Mouse (Mus musculus): ENCODE measurements around the gene Aox3. TPM values are rescaled to one million over a fixed set of nuclear protein-coding genes. Genes with fewer than 3 reads are reported as not detected.

Gene Aox3
- polyA plus RNA-seq, 1 experiment from 2014 or later, result 1.1 TPM

- Histone ChIP-seq H3K4me3 (ENCODE audit: low read depth, low read length) (no peak overlapping the region), H3K9ac (ENCODE audit: low read length) (no peak overlapping the region), H3K9me3 (ENCODE audit: control insufficient read depth, low read length) (no peaks in the 10 kb centered on the region), H3K36me3 (ENCODE audit: control insufficient read depth, insufficient read depth, low read length) (no peaks in the 10 kb centered on the region), H3K27ac (replicated peaks; ENCODE audit: low read depth, low read length) (no peak overlapping the region), H3K4me1 (ENCODE audit: control insufficient read depth, insufficient read depth, low read length) (no peaks in the 10 kb centered on the region), H3K4me2 (ENCODE audit: low read depth, severe bottlenecking) (no peak overlapping the region), H3K27me3 (ENCODE audit: control insufficient read depth, insufficient read depth, low read length) (no peaks in the 10 kb centered on the region)
- DNase-seq (ENCODE audit: low spot score) (no peak), ATAC-seq (ENCODE audit: insufficient number of reproducible peaks, low FRiP score, low TSS enrichment, low read depth) (no peak)
- WGBS, result 83% methylated on average over 5 of the region's 5 CpGs
Measured at GRCm38 (mm10) chr1:58221879-58222278, 108.9 kb downstream of the Aox3 start.

- H3K9ac ChIP-seq (ENCODE audit: low read length), result no peak overlapping the region
- ATAC-seq (ENCODE audit: insufficient number of reproducible peaks, low FRiP score, low TSS enrichment, low read depth), result no peak
- H3K9me3 ChIP-seq (ENCODE audit: control insufficient read depth, low read length), result no peaks in the 10 kb centered on the region
- no peak overlapping the region for H3K4me2 ChIP-seq (ENCODE audit: low read depth, severe bottlenecking)
- H3K36me3 ChIP-seq (ENCODE audit: control insufficient read depth, insufficient read depth, low read length), result no peaks in the 10 kb centered on the region
- no peak overlapping the region for H3K4me3 ChIP-seq (ENCODE audit: low read depth, low read length)
- no peak for DNase-seq (ENCODE audit: low spot score)
- H3K27me3 ChIP-seq (ENCODE audit: control insufficient read depth, insufficient read depth, low read length), result no peaks in the 10 kb centered on the region
- H3K4me1 ChIP-seq (ENCODE audit: control insufficient read depth, insufficient read depth, low read length), result no peaks in the 10 kb centered on the region
- H3K27ac ChIP-seq (replicated peaks; ENCODE audit: low read depth, low read length), result no peak overlapping the region
- WGBS, result 67% methylated on average over 6 of the region's 6 CpGs
Measured at GRCm38 (mm10) chr1:58228086-58228485, 115.2 kb downstream of the Aox3 start.

GRCm38 (mm10) chr1:58228916-58229315 is 116.0 kb downstream of the Aox3 start:
- Histone ChIP-seq H3K4me1 (ENCODE audit: control insufficient read depth, insufficient read depth, low read length) (no peaks in the 10 kb centered on the region), H3K36me3 (ENCODE audit: control insufficient read depth, insufficient read depth, low read length) (no peaks in the 10 kb centered on the region), H3K4me3 (ENCODE audit: low read depth, low read length) (no peak overlapping the region), H3K9me3 (ENCODE audit: control insufficient read depth, low read length) (no peaks in the 10 kb centered on the region), H3K27me3 (ENCODE audit: control insufficient read depth, insufficient read depth, low read length) (no peaks in the 10 kb centered on the region), H3K4me2 (ENCODE audit: low read depth, severe bottlenecking) (no peak overlapping the region), H3K27ac (replicated peaks; ENCODE audit: low read depth, low read length) (no peak overlapping the region), H3K9ac (ENCODE audit: low read length) (no peak overlapping the region)
- ATAC-seq (ENCODE audit: insufficient number of reproducible peaks, low FRiP score, low TSS enrichment, low read depth) (no peak), DNase-seq (ENCODE audit: low spot score) (no peak)

- H3K9ac ChIP-seq (ENCODE audit: low read length), result no peak overlapping the region
- H3K4me1 ChIP-seq (ENCODE audit: control insufficient read depth, insufficient read depth, low read length), result no peaks in the 10 kb centered on the region
- H3K36me3 ChIP-seq (ENCODE audit: control insufficient read depth, insufficient read depth, low read length), result no peaks in the 10 kb centered on the region
- 92% methylated on average over 4 of the region's 4 CpGs for WGBS
- ATAC-seq (ENCODE audit: insufficient number of reproducible peaks, low FRiP score, low TSS enrichment, low read depth) (no peak), DNase-seq (ENCODE audit: low spot score) (no peak)
- no peak overlapping the region for H3K27ac ChIP-seq (replicated peaks; ENCODE audit: low read depth, low read length)
- H3K4me2 ChIP-seq (ENCODE audit: low read depth, severe bottlenecking), result no peak overlapping the region
- no peak overlapping the region for H3K4me3 ChIP-seq (ENCODE audit: low read depth, low read length)
- H3K9me3 ChIP-seq (ENCODE audit: control insufficient read depth, low read length), result no peaks in the 10 kb centered on the region
- no peaks in the 10 kb centered on the region for H3K27me3 ChIP-seq (ENCODE audit: control insufficient read depth, insufficient read depth, low read length)
Measured at GRCm38 (mm10) chr1:58229774-58230173, 116.8 kb downstream of the Aox3 start.

GRCm38 (mm10) chr1:58230542-58230941 is 117.6 kb downstream of the Aox3 start:
- Histone ChIP-seq H3K36me3 (ENCODE audit: control insufficient read depth, insufficient read depth, low read length) (no peaks in the 10 kb centered on the region), H3K4me2 (ENCODE audit: low read depth, severe bottlenecking) (no peak overlapping the region), H3K4me3 (ENCODE audit: low read depth, low read length) (no peak overlapping the region), H3K27me3 (ENCODE audit: control insufficient read depth, insufficient read depth, low read length) (no peaks in the 10 kb centered on the region), H3K9ac (ENCODE audit: low read length) (no peak overlapping the region), H3K9me3 (ENCODE audit: control insufficient read depth, low read length) (no peaks in the 10 kb centered on the region), H3K4me1 (ENCODE audit: control insufficient read depth, insufficient read depth, low read length) (no peaks in the 10 kb centered on the region), H3K27ac (replicated peaks; ENCODE audit: low read depth, low read length) (no peak overlapping the region)
- ATAC-seq (ENCODE audit: insufficient number of reproducible peaks, low FRiP score, low TSS enrichment, low read depth) (no peak), DNase-seq (ENCODE audit: low spot score) (no peak)
- WGBS, result 56% methylated on average over 5 of the region's 5 CpGs

GRCm38 (mm10) chr1:58235405-58235804 is 122.5 kb downstream of the Aox3 start:
- Histone ChIP-seq H3K27ac (replicated peaks; ENCODE audit: low read depth, low read length) (no peak overlapping the region), H3K4me3 (ENCODE audit: low read depth, low read length) (no peak overlapping the region), H3K4me1 (ENCODE audit: control insufficient read depth, insufficient read depth, low read length) (no peaks in the 10 kb centered on the region), H3K9me3 (ENCODE audit: control insufficient read depth, low read length) (no peaks in the 10 kb centered on the region; the same call in 1 of the 2 replicates), H3K9ac (ENCODE audit: low read length) (no peak overlapping the region), H3K36me3 (ENCODE audit: control insufficient read depth, insufficient read depth, low read length) (no peaks in the 10 kb centered on the region), H3K4me2 (ENCODE audit: low read depth, severe bottlenecking) (no peak overlapping the region), H3K27me3 (ENCODE audit: control insufficient read depth, insufficient read depth, low read length) (no peaks in the 10 kb centered on the region)
- WGBS, result 45% methylated on average over 5 of the region's 5 CpGs
- ATAC-seq (ENCODE audit: insufficient number of reproducible peaks, low FRiP score, low TSS enrichment, low read depth), result no peak
- DNase-seq (ENCODE audit: low spot score), result no peak

- H3K36me3 ChIP-seq (ENCODE audit: control insufficient read depth, insufficient read depth, low read length), result no peaks in the 10 kb centered on the region
- H3K9ac ChIP-seq (ENCODE audit: low read length), result no peak overlapping the region
- DNase-seq (ENCODE audit: low spot score) (no peak), ATAC-seq (ENCODE audit: insufficient number of reproducible peaks, low FRiP score, low TSS enrichment, low read depth) (no peak)
- H3K27ac ChIP-seq (replicated peaks; ENCODE audit: low read depth, low read length), result no peak overlapping the region
- no peak overlapping the region for H3K4me3 ChIP-seq (ENCODE audit: low read depth, low read length)
- 85% methylated on average over 4 of the region's 4 CpGs for WGBS
- H3K27me3 ChIP-seq (ENCODE audit: control insufficient read depth, insufficient read depth, low read length), result no peaks in the 10 kb centered on the region
- no peak overlapping the region for H3K4me2 ChIP-seq (ENCODE audit: low read depth, severe bottlenecking)
- no peaks in the 10 kb centered on the region; the same call in 1 of the 2 replicates for H3K9me3 ChIP-seq (ENCODE audit: control insufficient read depth, low read length)
- H3K4me1 ChIP-seq (ENCODE audit: control insufficient read depth, insufficient read depth, low read length), result no peaks in the 10 kb centered on the region
Measured at GRCm38 (mm10) chr1:58237527-58238299, 124.8 kb downstream of the Aox3 start.

GRCm38 (mm10) chr1:58238440-58238839 is 125.5 kb downstream of the Aox3 start:
- ATAC-seq (ENCODE audit: insufficient number of reproducible peaks, low FRiP score, low TSS enrichment, low read depth) (no peak), DNase-seq (ENCODE audit: low spot score) (no peak)
- no peaks in the 10 kb centered on the region for H3K27me3 ChIP-seq (ENCODE audit: control insufficient read depth, insufficient read depth, low read length)
- no peak overlapping the region for H3K4me3 ChIP-seq (ENCODE audit: low read depth, low read length)
- WGBS, result 84% methylated on average over 5 of the region's 5 CpGs
- H3K4me1 ChIP-seq (ENCODE audit: control insufficient read depth, insufficient read depth, low read length), result no peaks in the 10 kb centered on the region
- H3K9ac ChIP-seq (ENCODE audit: low read length), result no peak overlapping the region
- H3K27ac ChIP-seq (replicated peaks; ENCODE audit: low read depth, low read length), result no peak overlapping the region
- no peaks in the 10 kb centered on the region; the same call in 1 of the 2 replicates for H3K9me3 ChIP-seq (ENCODE audit: control insufficient read depth, low read length)
- H3K36me3 ChIP-seq (ENCODE audit: control insufficient read depth, insufficient read depth, low read length), result no peaks in the 10 kb centered on the region
- H3K4me2 ChIP-seq (ENCODE audit: low read depth, severe bottlenecking), result no peak overlapping the region

- no peak for DNase-seq (ENCODE audit: low spot score)
- Histone ChIP-seq H3K27ac (replicated peaks; ENCODE audit: low read depth, low read length) (no peak overlapping the region), H3K9me3 (ENCODE audit: control insufficient read depth, low read length) (no peaks in the 10 kb centered on the region; the same call in 1 of the 2 replicates), H3K4me3 (ENCODE audit: low read depth, low read length) (no peak overlapping the region), H3K9ac (ENCODE audit: low read length) (no peak overlapping the region), H3K27me3 (ENCODE audit: control insufficient read depth, insufficient read depth, low read length) (no peaks in the 10 kb centered on the region), H3K4me1 (ENCODE audit: control insufficient read depth, insufficient read depth, low read length) (no peaks in the 10 kb centered on the region), H3K4me2 (ENCODE audit: low read depth, severe bottlenecking) (no peak overlapping the region), H3K36me3 (ENCODE audit: control insufficient read depth, insufficient read depth, low read length) (no peaks in the 10 kb centered on the region)
- WGBS, result 95% methylated on average over 9 of the region's 9 CpGs
- ATAC-seq (ENCODE audit: insufficient number of reproducible peaks, low FRiP score, low TSS enrichment, low read depth), result no peak
Measured at GRCm38 (mm10) chr1:58238961-58239360, 126.0 kb downstream of the Aox3 start.
